Mouse (Mus musculus): ENCODE measurements at regions not wholly inside any gene's neighbourhood (a gene's known extent, or its start where the extent isn't known, plus 50 kb on each side); places are given as distances from the start of the nearest gene placed in this dataset.
A peak's percentile ranks its signal among the peaks of the same experiment; 100 is the strongest.

GRCm38 (mm10) chr5:28696966-28697365 is 229.9 kb upstream of the Shh start:
- no peak overlapping the region for H3K27ac ChIP-seq (replicated peaks; ENCODE audit: low read depth, low read length)
- no peak overlapping the region for H3K4me3 ChIP-seq (ENCODE audit: low read depth, low read length)
- ATAC-seq (ENCODE audit: low read depth) (no peak), DNase-seq (ENCODE audit: low spot score) (no peak)
- no peaks in the 10 kb centered on the region for H3K9me3 ChIP-seq (ENCODE audit: control insufficient read depth, low read length)
- H3K36me3 ChIP-seq (ENCODE audit: control insufficient read depth, insufficient read depth, low read length), result no peaks in the 10 kb centered on the region
- no peak overlapping the region for H3K9ac ChIP-seq (ENCODE audit: low read depth, low read length)
- no peaks in the 10 kb centered on the region for H3K4me1 ChIP-seq (ENCODE audit: control insufficient read depth, insufficient read depth, low read length)
- H3K27me3 ChIP-seq (replicated peaks; ENCODE audit: control insufficient read depth, insufficient read depth, low read length), result no peaks in the 10 kb centered on the region
- 57% methylated on average over 3 of the region's 3 CpGs for WGBS
- H3K4me2 ChIP-seq (ENCODE audit: low read depth, low read length), result no peak overlapping the region

GRCm38 (mm10) chr5:28690110-28690509 is 223.1 kb upstream of the Shh start:
- 65% methylated on average over 6 of the region's 6 CpGs for WGBS
- no peaks in the 10 kb centered on the region for H3K9me3 ChIP-seq (ENCODE audit: control insufficient read depth, low read length)
- no peak overlapping the region for H3K4me2 ChIP-seq (ENCODE audit: low read depth, low read length)
- no peaks in the 10 kb centered on the region for H3K36me3 ChIP-seq (ENCODE audit: control insufficient read depth, insufficient read depth, low read length)
- H3K9ac ChIP-seq (ENCODE audit: low read depth, low read length), result no peak overlapping the region
- no peak for ATAC-seq (ENCODE audit: low read depth)
- no peak for DNase-seq (ENCODE audit: low spot score)
- H3K4me3 ChIP-seq (ENCODE audit: low read depth, low read length), result no peak overlapping the region
- H3K27ac ChIP-seq (replicated peaks; ENCODE audit: low read depth, low read length), result no peak overlapping the region
- no peaks in the 10 kb centered on the region for H3K4me1 ChIP-seq (ENCODE audit: control insufficient read depth, insufficient read depth, low read length)
- H3K27me3 ChIP-seq (replicated peaks; ENCODE audit: control insufficient read depth, insufficient read depth, low read length), result no peaks in the 10 kb centered on the region

DNA sequence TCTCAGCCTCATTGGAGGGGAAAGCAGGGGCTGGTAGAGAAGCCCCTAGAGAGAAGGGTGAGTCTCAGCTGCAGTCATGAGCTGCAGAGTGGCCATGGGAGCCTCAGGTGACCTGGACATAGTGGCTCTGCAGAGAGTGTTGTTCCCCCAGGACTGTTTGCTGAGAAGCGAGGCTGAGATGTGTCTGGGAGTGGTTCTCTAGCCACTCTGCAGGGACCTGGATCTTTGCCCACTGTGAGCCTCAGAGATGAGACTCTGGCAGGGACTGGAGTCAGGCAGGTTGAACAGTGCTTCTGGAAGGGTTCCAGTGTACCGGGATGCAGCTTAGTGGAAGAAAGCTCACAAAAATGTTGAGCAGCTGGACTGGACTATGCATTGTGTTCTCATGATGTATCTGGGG is 222.6 kb upstream of the Shh start:
- Histone ChIP-seq H3K4me2 (ENCODE audit: low read depth, low read length) (no peak overlapping the region), H3K4me3 (ENCODE audit: low read depth, low read length) (no peak overlapping the region), H3K27me3 (replicated peaks; ENCODE audit: control insufficient read depth, insufficient read depth, low read length) (no peaks in the 10 kb centered on the region), H3K4me1 (ENCODE audit: control insufficient read depth, insufficient read depth, low read length) (no peaks in the 10 kb centered on the region), H3K9me3 (ENCODE audit: control insufficient read depth, low read length) (no peaks in the 10 kb centered on the region), H3K9ac (ENCODE audit: low read depth, low read length) (no peak overlapping the region), H3K27ac (replicated peaks; ENCODE audit: low read depth, low read length) (no peak overlapping the region), H3K36me3 (ENCODE audit: control insufficient read depth, insufficient read depth, low read length) (no peaks in the 10 kb centered on the region)
- ATAC-seq (ENCODE audit: low read depth) (no peak), DNase-seq (ENCODE audit: low spot score) (peak; percentile 28)
- 83% methylated on average over 2 of the region's 2 CpGs for WGBS

DNA sequence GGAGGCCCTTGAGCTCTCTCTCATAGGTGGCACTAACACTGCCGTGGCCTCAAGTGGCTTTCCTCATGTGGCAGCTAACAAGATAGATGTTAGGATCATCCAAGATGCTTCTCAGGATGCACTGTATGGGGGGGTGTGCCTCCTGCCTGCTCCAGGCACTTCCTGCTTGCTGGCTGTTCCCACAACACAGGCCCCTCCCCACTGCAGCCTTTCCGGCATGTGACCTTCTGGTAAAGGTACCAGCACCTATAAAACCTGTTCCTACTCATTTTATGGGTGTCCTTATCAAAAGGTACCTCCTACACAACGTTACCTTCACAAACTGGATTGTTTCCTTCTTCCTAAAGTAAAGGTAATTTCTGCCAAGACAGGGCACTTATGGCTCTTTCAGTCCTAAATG is 222.1 kb upstream of the Shh start:
- Histone ChIP-seq H3K9ac (ENCODE audit: low read depth, low read length) (no peak overlapping the region), H3K36me3 (ENCODE audit: control insufficient read depth, insufficient read depth, low read length) (no peaks in the 10 kb centered on the region), H3K4me3 (ENCODE audit: low read depth, low read length) (no peak overlapping the region), H3K4me2 (ENCODE audit: low read depth, low read length) (no peak overlapping the region), H3K4me1 (ENCODE audit: control insufficient read depth, insufficient read depth, low read length) (no peaks in the 10 kb centered on the region), H3K9me3 (ENCODE audit: control insufficient read depth, low read length) (no peaks in the 10 kb centered on the region), H3K27me3 (replicated peaks; ENCODE audit: control insufficient read depth, insufficient read depth, low read length) (no peaks in the 10 kb centered on the region), H3K27ac (replicated peaks; ENCODE audit: low read depth, low read length) (no peak overlapping the region)
- ATAC-seq (ENCODE audit: low read depth), result no peak
- no peak for DNase-seq (ENCODE audit: low spot score)
- 69% methylated on average over 3 of the region's 3 CpGs for WGBS

DNA sequence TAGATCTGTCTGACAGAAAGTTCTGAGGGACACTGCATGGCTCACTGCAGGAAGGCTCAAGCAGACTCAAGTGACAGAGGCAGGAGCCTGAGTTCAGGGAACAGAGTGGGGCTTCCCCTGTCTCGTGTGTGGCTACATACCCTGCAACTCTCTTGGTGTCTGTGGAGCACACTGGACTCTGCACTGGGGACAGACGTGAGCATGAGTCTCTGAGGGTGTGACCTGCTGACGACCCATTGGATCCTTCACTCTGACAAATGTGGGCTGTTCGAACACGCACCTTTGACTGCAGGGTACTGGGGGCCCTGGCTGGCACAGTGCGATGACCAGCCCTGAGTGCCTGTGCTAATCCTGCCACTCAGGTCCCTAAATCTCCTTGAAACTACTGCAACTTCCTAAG is 215.8 kb upstream of the Shh start:
- Histone ChIP-seq H3K4me2 (ENCODE audit: low read depth, low read length) (no peak overlapping the region), H3K27me3 (replicated peaks; ENCODE audit: control insufficient read depth, insufficient read depth, low read length) (no peaks in the 10 kb centered on the region), H3K9me3 (ENCODE audit: control insufficient read depth, low read length) (no peaks in the 10 kb centered on the region), H3K9ac (ENCODE audit: low read depth, low read length) (no peak overlapping the region), H3K27ac (replicated peaks; ENCODE audit: low read depth, low read length) (no peak overlapping the region), H3K4me1 (ENCODE audit: control insufficient read depth, insufficient read depth, low read length) (no peaks in the 10 kb centered on the region), H3K36me3 (ENCODE audit: control insufficient read depth, insufficient read depth, low read length) (no peaks in the 10 kb centered on the region), H3K4me3 (ENCODE audit: low read depth, low read length) (no peak overlapping the region)
- DNase-seq (ENCODE audit: low spot score) (no peak), ATAC-seq (ENCODE audit: low read depth) (no peak)
- WGBS, result 80% methylated on average over 6 of the region's 6 CpGs

DNA sequence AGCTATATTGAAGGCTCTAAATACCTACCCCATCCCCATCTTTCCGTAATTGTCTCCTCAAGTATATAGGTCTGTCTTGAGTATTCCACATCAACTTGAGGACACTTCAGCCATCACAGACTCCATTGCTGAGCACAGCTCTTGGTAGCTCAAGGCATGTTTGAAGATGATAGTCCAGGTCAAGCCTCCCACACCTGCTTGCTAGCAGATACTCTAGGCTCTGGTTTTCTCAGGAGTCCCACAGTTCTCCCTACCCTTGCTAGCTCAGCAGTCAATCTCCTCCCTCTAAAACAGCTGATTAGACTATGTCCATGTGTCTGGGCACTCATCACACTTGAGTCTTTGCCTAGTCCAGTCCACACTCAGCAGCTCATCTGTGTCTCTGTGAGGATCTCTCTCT is 213.3 kb upstream of the Shh start:
- H3K36me3 ChIP-seq (ENCODE audit: control insufficient read depth, insufficient read depth, low read length), result no peaks in the 10 kb centered on the region
- DNase-seq (ENCODE audit: low spot score), result no peak
- H3K9ac ChIP-seq (ENCODE audit: low read depth, low read length), result no peak overlapping the region
- no peaks in the 10 kb centered on the region for H3K9me3 ChIP-seq (ENCODE audit: control insufficient read depth, low read length)
- WGBS, result 100% methylated on average over 1 of the region's 1 CpGs
- H3K27ac ChIP-seq (replicated peaks; ENCODE audit: low read depth, low read length), result no peak overlapping the region
- no peak overlapping the region for H3K4me3 ChIP-seq (ENCODE audit: low read depth, low read length)
- no peak overlapping the region for H3K4me2 ChIP-seq (ENCODE audit: low read depth, low read length)
- no peaks in the 10 kb centered on the region for H3K4me1 ChIP-seq (ENCODE audit: control insufficient read depth, insufficient read depth, low read length)
- H3K27me3 ChIP-seq (replicated peaks; ENCODE audit: control insufficient read depth, insufficient read depth, low read length), result no peaks in the 10 kb centered on the region
- ATAC-seq (ENCODE audit: low read depth), result no peak

- no peaks in the 10 kb centered on the region for H3K36me3 ChIP-seq (ENCODE audit: control insufficient read depth, insufficient read depth, low read length)
- H3K27me3 ChIP-seq (replicated peaks; ENCODE audit: control insufficient read depth, insufficient read depth, low read length), result no peaks in the 10 kb centered on the region
- ATAC-seq (ENCODE audit: low read depth) (peak; percentile 33; the same call in 1 of the 2 replicates), DNase-seq (ENCODE audit: low spot score) (no peak)
- no peaks in the 10 kb centered on the region for H3K9me3 ChIP-seq (ENCODE audit: control insufficient read depth, low read length)
- no peaks in the 10 kb centered on the region for H3K4me1 ChIP-seq (ENCODE audit: control insufficient read depth, insufficient read depth, low read length)
- WGBS, result 74% methylated on average over 1 of the region's 1 CpGs
- H3K4me2 ChIP-seq (ENCODE audit: low read depth, low read length), result no peak overlapping the region
- no peak overlapping the region for H3K27ac ChIP-seq (replicated peaks; ENCODE audit: low read depth, low read length)
- H3K4me3 ChIP-seq (ENCODE audit: low read depth, low read length), result no peak overlapping the region
- no peak overlapping the region for H3K9ac ChIP-seq (ENCODE audit: low read depth, low read length)
These were observed 212.7 kb upstream of the Shh start for GRCm38 (mm10) chr5:28679761-28680160.

- ATAC-seq (ENCODE audit: low read depth), result no peak
- H3K4me2 ChIP-seq (ENCODE audit: low read depth, low read length), result no peak overlapping the region
- no peak overlapping the region for H3K9ac ChIP-seq (ENCODE audit: low read depth, low read length)
- no peaks in the 10 kb centered on the region for H3K27me3 ChIP-seq (replicated peaks; ENCODE audit: control insufficient read depth, insufficient read depth, low read length)
- H3K36me3 ChIP-seq (ENCODE audit: control insufficient read depth, insufficient read depth, low read length), result no peaks in the 10 kb centered on the region
- H3K4me3 ChIP-seq (ENCODE audit: low read depth, low read length), result no peak overlapping the region
- 80% methylated on average over 4 of the region's 4 CpGs for WGBS
- H3K9me3 ChIP-seq (ENCODE audit: control insufficient read depth, low read length), result no peaks in the 10 kb centered on the region
- DNase-seq (ENCODE audit: low spot score), result no peak
- H3K27ac ChIP-seq (replicated peaks; ENCODE audit: low read depth, low read length), result no peak overlapping the region
- H3K4me1 ChIP-seq (ENCODE audit: control insufficient read depth, insufficient read depth, low read length), result no peaks in the 10 kb centered on the region
These were observed 163.1 kb upstream of the Shh start for GRCm38 (mm10) chr5:28630186-28630585.

- H3K27ac ChIP-seq (replicated peaks; ENCODE audit: low read depth, low read length), result no peak overlapping the region
- 86% methylated on average over 3 of the region's 3 CpGs for WGBS
- ATAC-seq (ENCODE audit: low read depth) (no peak), DNase-seq (ENCODE audit: low spot score) (no peak)
- H3K4me3 ChIP-seq (ENCODE audit: low read depth, low read length), result no peak overlapping the region
- H3K9me3 ChIP-seq (ENCODE audit: control insufficient read depth, low read length), result no peaks in the 10 kb centered on the region
- H3K9ac ChIP-seq (ENCODE audit: low read depth, low read length), result no peak overlapping the region
- H3K4me1 ChIP-seq (ENCODE audit: control insufficient read depth, insufficient read depth, low read length), result no peaks in the 10 kb centered on the region
- H3K27me3 ChIP-seq (replicated peaks; ENCODE audit: control insufficient read depth, insufficient read depth, low read length), result no peaks in the 10 kb centered on the region
- no peak overlapping the region for H3K4me2 ChIP-seq (ENCODE audit: low read depth, low read length)
- no peaks in the 10 kb centered on the region for H3K36me3 ChIP-seq (ENCODE audit: control insufficient read depth, insufficient read depth, low read length)
These were observed 144.8 kb upstream of the Shh start for GRCm38 (mm10) chr5:28611885-28612284.

All from embryonic facial prominence, embryonic 14.5 days (tissue).